Mouse (Mus musculus) brain, embryonic 14.5 days (tissue): Measurements from ENCODE around the gene Fam170b.

Experiments used
- CTCF ChIP-seq: fragments of 200-500 bp; IDR thresholded peaks from 2 replicates; pipeline ENCODE4 v1.5.1; 2012; ENCODE audit warnings: inconsistent platforms, mild to moderate bottlenecking, moderate library complexity, borderline replicate concordance; ENCODE audit not compliant: insufficient read depth, insufficient read length; ENCODE audit errors: extremely low read depth
- POLR2A ChIP-seq: fragments of 200-500 bp; IDR thresholded peaks from 2 replicates; pipeline ENCODE4 v1.6.1; 2012; ENCODE audit warnings: mild to moderate bottlenecking, inconsistent platforms, borderline replicate concordance; ENCODE audit not compliant: poor library complexity, insufficient read depth, insufficient read length, severe bottlenecking; ENCODE audit errors: extremely low read depth

DNA sequence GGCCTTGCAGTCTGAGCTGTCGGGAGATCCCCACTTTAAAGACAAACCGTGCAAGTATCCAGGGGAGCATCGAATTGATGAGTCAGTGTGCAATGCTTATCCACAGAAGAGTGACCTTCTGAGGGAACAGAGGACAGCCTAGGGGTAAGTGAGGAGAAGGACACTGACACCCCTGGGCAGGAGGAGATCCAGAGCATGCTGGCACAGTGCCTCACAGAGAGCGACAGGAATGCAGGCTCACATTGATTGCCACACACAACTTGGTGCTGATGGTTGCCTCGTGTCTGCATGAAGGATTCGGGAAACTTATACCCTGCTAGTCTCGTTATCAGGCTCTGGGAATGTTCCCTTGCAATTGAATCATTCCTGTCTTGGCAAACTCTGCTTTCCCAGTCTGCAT is 16.5 kb upstream of the Fam170b start:
- no peak for TF ChIP-seq POLR2A
- no peak for TF ChIP-seq CTCF
